Mouse (Mus musculus) limb, embryonic 15.5 days (tissue): ENCODE measurements around the gene Cnot2. TPM values are rescaled to one million over a fixed set of nuclear protein-coding genes. Genes with fewer than 3 reads are reported as not detected.
A peak's percentile ranks its signal among the peaks of the same experiment; 100 is the strongest.
"Not testable (repeated sequence)": the region's sequence is repeated elsewhere in the genome, so short reads cannot be mapped to it uniquely, and the experiment has no call there.

ENCODE experiments used
- ATAC-seq: fragments of 200-750 bp; cut with Nextera tagmentation; 2 replicates; pipeline ENCODE4 v1.8.0; 2017; ENCODE audit warnings: low read depth, moderate TSS enrichment; ENCODE audit not compliant: insufficient number of reproducible peaks, low FRiP score, low TSS enrichment
- H3K27ac ChIP-seq: fragments of 300-500 bp; sonication (generic); 2 replicates; pipeline ENCODE4 v1.5.1; 2015; ENCODE audit warnings: moderate library complexity, mild to moderate bottlenecking, inconsistent platforms
- H3K27me3 ChIP-seq: fragments of 300-500 bp; sonication (generic); 2 replicates; pipeline ENCODE4 v1.6.1; 2015; ENCODE audit warnings: inconsistent platforms
- H3K36me3 ChIP-seq: fragments of 300-500 bp; sonication (generic); 2 replicates; pipeline ENCODE4 v1.6.1; 2015; ENCODE audit warnings: inconsistent platforms
- H3K4me1 ChIP-seq: fragments of 300-500 bp; sonication (generic); 2 replicates; pipeline ENCODE4 v1.6.1; 2015; ENCODE audit warnings: inconsistent platforms
- H3K4me2 ChIP-seq: fragments of 300-500 bp; sonication (generic); 2 replicates; pipeline ENCODE4 v1.6.1; 2015; ENCODE audit warnings: mild to moderate bottlenecking, inconsistent platforms
- H3K4me3 ChIP-seq: fragments of 300-500 bp; sonication (generic); 2 replicates; pipeline ENCODE4 v1.5.1; 2015; ENCODE audit warnings: mild to moderate bottlenecking, inconsistent platforms
- H3K9ac ChIP-seq: fragments of 300-500 bp; sonication (generic); 2 replicates; pipeline ENCODE4 v1.6.1; 2015; ENCODE audit warnings: inconsistent platforms
- H3K9me3 ChIP-seq: fragments of 300-500 bp; sonication (generic); 2 replicates; pipeline ENCODE4 v1.6.1; 2016; ENCODE audit warnings: inconsistent platforms
- WGBS: fragments of 180-500 bp; shearing (Covaris S2); methylation state at CpG from one replicate; pipeline ENCODE4 v1.1.7; 2015; 5-methylcytosine and 5-hydroxymethylcytosine counted together
- polyA plus RNA-seq: library from polyadenylated mRNA; unstranded; fragments of >200 nt; fragmentation: Nextera tagmentation; extraction: Ambion mirVana; gene quantifications from 2 replicates; pipeline ENCODE4 v1.2.1, GENCODE M21; 2015

The Cnot2 gene
- polyA plus RNA-seq: 102 and 108 TPM in 2 replicates

DNA sequence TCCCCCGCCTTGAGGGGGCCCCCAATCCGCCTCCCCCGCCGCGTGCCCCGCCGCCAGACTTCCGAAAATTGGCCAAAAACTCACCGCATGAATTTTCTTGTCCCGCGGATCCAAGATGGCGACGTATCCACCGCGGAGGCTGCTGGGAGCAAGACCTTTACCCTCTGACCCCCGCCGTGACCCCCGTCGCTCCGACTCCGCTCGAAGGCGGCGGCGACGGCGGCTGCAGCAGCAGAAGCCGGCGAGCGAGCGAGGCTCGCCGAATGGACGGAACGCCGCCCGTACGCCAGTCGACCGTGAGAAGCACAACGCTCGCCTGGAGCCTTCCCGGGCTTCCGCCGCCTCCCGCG, at the start of gene Cnot2:
Gene Cnot2 (minus strand): TSS at position 143 of the 350 bp plus-strand sequence.
- Histone ChIP-seq H3K36me3 (0 out of 2 replicates have a peak, but pooled peaks cover 10% of the 10 kb centered on the region), H3K4me3 (peak within 1 kb of the TSS; percentile 90), H3K9ac (peak within 1 kb of the TSS; percentile 90), H3K27ac (peak within 1 kb of the TSS; percentile 98), H3K27me3 (no peaks in the 10 kb centered on the region), H3K9me3 (no peaks in the 10 kb centered on the region), H3K4me2 (peak within 1 kb of the TSS; percentile 54), H3K4me1 (peaks cover 2% of the 10 kb centered on the region; the same call in 1 of the 2 replicates)
- peak; percentile 83 for ATAC-seq
- WGBS: under 1% methylated on average over 45 of the region's 47 CpGs

DNA sequence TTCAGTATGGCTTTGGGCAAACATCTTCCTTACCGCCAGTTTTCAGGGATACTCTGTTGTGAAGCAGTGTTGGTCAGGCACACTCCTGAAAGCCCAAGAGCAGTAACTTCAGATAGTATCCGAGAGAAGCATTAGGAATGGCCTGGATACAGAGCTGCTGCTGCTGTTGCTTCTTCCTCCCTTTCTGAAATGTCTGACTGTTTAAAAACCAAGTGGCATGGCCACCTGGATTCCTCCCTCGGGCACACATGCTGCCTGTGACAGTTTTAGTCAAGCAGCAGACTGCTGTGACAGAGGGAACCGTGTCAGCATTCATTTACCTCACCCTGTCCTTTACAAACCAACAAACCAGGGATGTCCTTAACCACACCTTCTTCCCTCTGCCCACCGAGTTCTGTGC, 47.6 kb upstream of the Cnot2 start:
- 69% methylated on average over 5 of the region's 5 CpGs for WGBS

DNA sequence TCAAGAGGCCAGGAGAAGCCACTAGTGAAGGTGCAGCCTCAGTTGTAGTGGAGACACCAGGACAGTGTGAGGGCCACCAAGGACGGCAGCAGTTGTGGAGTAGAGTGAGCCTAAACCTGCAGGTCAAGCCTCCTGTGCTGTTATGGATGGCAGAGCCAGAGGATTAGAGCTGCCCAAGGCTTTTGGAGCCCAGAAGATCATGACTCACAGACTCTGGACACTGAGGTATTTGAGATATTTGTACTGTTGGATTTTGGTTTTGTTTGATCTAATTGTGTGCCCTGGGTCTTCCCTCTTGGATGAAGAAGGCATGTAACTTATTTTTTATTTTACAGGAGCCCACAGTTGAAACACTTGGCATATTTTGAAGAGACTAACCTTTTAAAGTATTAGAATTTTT, 44.7 kb upstream of the Cnot2 start:
- no peak overlapping the region for H3K9ac ChIP-seq
- no peak overlapping the region for H3K4me2 ChIP-seq

More for the DNA sequence above, 47.6 kb upstream of the Cnot2 start:
- H3K4me2 ChIP-seq: no peak overlapping the region
- no peak overlapping the region for H3K4me3 ChIP-seq
- H3K27ac ChIP-seq: no peak overlapping the region
- no peaks in the 10 kb centered on the region for H3K9me3 ChIP-seq
- H3K27me3 ChIP-seq: no peaks in the 10 kb centered on the region
- no peak for ATAC-seq
- peaks cover 3% of the 10 kb centered on the region for H3K4me1 ChIP-seq
- H3K36me3 ChIP-seq: no peaks in the 10 kb centered on the region
- no peak overlapping the region for H3K9ac ChIP-seq

DNA sequence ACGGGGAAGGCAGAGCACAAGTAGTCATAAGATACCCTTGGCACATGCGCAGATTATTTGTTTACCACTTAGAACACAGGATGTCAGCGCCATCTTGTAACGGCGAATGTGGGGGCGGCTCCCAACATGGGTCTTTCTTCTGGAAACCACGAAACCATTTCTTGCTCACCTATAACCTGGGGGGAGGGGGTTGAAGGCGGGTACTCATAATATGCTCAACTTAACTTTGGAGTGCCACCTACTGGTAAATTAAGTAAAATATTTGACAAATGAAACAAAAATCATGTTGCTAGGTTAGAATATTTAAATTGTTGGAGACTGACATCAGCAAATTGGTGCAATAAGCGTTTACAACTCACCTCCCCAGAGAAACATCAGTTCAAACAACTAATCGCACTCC, 31.9 kb upstream of the Cnot2 start:
- not testable (repeated sequence) for H3K27ac ChIP-seq, H3K27me3 ChIP-seq, ATAC-seq, H3K4me3 ChIP-seq, H3K4me1 ChIP-seq, H3K9ac ChIP-seq, H3K4me2 ChIP-seq, H3K9me3 ChIP-seq, H3K36me3 ChIP-seq
- WGBS: 94% methylated on average over 9 of the region's 10 CpGs

More for the DNA sequence above, 44.7 kb upstream of the Cnot2 start:
- WGBS: 76% methylated on average over 1 of the region's 1 CpGs
- Histone ChIP-seq H3K27me3 (no peaks in the 10 kb centered on the region), H3K4me3 (no peak overlapping the region), H3K4me1 (no peaks in the 10 kb centered on the region), H3K27ac (no peak overlapping the region), H3K9me3 (peaks cover 3% of the 10 kb centered on the region; the same call in 1 of the 2 replicates), H3K36me3 (no peaks in the 10 kb centered on the region)
- no peak for ATAC-seq

DNA sequence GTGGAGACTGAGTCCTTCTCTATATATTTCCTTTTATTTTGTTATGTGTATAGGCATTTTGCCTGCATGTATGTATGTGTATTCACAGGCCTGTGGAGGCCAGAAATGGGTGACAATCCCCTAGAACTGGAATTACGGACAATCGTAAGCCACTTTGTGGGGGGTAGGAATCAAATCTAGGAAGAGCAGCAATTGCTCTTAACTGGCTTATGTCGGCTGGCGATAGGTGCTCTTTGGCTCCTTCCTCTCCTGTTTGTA, 23.5 kb upstream of the Cnot2 start:
- no peak overlapping the region for H3K27ac ChIP-seq
- H3K4me2 ChIP-seq: no peak overlapping the region
- no peak overlapping the region for H3K9ac ChIP-seq
- H3K27me3 ChIP-seq: no peaks in the 10 kb centered on the region
- no peak for ATAC-seq
- H3K9me3 ChIP-seq: no peaks in the 10 kb centered on the region
- no peak overlapping the region for H3K4me3 ChIP-seq
- no peaks in the 10 kb centered on the region for H3K36me3 ChIP-seq
- H3K4me1 ChIP-seq: no peaks in the 10 kb centered on the region
- 94% methylated on average over 4 of the region's 4 CpGs for WGBS

DNA sequence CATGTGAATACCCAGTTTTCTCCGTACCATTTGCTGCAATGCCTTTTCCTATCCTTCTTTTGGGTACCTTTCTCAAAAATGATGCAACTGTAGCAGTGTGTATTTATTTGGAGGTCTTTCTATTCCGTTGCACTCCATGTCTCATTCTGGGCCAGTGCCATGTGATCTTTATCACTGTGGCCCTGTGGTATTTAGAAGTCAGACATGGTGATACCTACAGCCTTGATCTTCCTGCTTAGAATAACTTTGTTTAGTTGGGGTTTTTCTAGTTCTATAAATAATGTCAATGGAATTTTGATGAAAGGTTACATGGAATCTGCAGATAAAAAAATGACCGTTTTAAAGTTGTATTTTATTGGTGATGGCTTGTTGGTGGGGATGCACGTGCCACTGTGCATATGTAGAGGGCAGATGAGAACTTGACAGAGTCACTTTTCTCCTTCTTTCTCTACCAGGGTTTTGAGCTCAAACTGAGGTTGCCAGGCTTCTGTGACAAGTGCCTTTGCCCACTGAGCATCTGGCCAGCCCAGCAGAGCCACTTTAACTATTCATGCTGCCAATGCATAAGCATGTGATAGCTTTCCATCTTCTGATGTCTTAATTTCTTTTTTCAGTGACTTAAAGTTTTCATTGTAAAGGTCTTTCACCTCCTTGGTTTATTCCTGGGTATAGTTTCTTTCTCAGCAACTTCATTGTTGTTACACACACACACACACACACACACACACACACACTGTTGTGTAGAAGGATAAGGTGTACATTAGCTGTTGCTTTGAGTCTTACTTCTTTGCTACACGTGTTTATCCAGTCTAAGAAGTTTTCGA, 23.0 kb upstream of the Cnot2 start:
- 84% methylated on average over 6 of the region's 6 CpGs for WGBS
- Histone ChIP-seq H3K27me3 (no peaks in the 10 kb centered on the region), H3K27ac (no peak overlapping the region), H3K9ac (no peak overlapping the region), H3K36me3 (no peaks in the 10 kb centered on the region), H3K4me2 (no peak overlapping the region), H3K9me3 (no peaks in the 10 kb centered on the region), H3K4me1 (no peaks in the 10 kb centered on the region), H3K4me3 (no peak overlapping the region)
- ATAC-seq: no peak

DNA sequence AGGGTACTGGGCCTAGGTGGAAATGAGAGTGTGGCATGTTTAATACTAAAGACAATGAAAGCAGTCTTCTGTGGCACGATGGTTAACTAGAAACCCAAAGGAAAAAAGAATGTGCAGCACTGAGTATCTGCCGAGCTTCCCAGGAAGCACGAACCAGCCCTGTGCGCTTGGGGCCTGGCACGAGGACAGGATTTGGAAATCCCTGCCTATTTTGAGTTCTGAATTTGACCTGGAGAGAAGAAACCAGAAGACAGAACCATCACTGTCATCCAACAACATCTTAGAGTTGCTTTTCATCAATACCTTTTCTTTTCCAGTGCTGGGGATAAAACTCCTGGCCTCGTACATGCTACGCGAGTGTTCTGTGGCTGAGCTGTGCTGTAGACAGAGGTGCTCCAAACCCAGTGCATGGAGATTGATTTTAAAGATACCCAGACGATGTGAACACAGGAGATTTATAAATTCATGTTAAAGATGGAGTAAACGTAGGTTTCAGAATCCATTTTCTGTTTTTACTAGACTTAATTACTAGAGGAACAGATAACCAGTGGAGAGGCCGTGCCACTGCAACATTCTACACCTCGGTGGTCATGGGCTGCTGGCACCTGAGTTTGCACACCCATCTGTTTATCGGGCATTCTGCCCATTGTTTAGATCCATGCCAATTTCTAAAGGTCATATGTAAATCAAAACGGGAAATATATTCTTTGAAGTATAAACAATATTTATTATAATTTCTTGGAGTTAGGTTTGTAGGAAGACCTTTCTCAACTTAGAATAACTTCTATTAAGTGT, 17.9 kb upstream of the Cnot2 start:
- no peak for ATAC-seq
- H3K4me1 ChIP-seq: no peaks in the 10 kb centered on the region
- H3K4me2 ChIP-seq: no peak overlapping the region
- H3K4me3 ChIP-seq: no peak overlapping the region
- no peak overlapping the region for H3K27ac ChIP-seq
- no peak overlapping the region for H3K9ac ChIP-seq
- H3K27me3 ChIP-seq: no peaks in the 10 kb centered on the region
- no peaks in the 10 kb centered on the region for H3K36me3 ChIP-seq
- H3K9me3 ChIP-seq: no peaks in the 10 kb centered on the region
- WGBS: 85% methylated on average over 14 of the region's 14 CpGs

DNA sequence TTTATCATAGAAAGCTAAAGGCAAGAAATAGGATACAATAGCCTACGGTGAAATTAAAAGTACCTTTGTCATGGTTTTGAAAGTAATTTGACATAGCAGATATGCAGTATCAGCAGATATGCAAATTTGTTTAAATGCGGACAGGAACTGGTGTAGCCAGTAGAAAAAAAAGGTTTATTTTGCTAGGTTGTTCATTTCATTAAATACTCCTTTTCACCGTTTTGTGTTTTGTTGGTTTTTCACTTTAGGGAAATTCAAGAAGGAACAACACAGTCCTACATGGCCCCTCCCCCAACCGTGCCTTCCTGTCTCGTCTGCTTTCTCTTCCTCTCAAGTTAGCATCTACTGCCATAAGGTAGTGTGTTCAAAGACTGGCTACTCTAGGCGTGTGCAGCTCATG, 1.4 kb upstream of the Cnot2 start:
- no peak overlapping the region for H3K9ac ChIP-seq
- 28% methylated on average over 6 of the region's 6 CpGs for WGBS
- H3K4me1 ChIP-seq: peaks cover 2% of the 10 kb centered on the region; the same call in 1 of the 2 replicates
- no peak overlapping the region for H3K27ac ChIP-seq
- H3K4me2 ChIP-seq: peak overlapping the region; percentile 54; the same call in 1 of the 2 replicates
- H3K27me3 ChIP-seq: no peaks in the 10 kb centered on the region
- no peak for ATAC-seq
- H3K36me3 ChIP-seq: 0 out of 2 replicates have a peak, but pooled peaks cover 10% of the 10 kb centered on the region
- H3K9me3 ChIP-seq: no peaks in the 10 kb centered on the region
- H3K4me3 ChIP-seq: peak overlapping the region; percentile 90

DNA sequence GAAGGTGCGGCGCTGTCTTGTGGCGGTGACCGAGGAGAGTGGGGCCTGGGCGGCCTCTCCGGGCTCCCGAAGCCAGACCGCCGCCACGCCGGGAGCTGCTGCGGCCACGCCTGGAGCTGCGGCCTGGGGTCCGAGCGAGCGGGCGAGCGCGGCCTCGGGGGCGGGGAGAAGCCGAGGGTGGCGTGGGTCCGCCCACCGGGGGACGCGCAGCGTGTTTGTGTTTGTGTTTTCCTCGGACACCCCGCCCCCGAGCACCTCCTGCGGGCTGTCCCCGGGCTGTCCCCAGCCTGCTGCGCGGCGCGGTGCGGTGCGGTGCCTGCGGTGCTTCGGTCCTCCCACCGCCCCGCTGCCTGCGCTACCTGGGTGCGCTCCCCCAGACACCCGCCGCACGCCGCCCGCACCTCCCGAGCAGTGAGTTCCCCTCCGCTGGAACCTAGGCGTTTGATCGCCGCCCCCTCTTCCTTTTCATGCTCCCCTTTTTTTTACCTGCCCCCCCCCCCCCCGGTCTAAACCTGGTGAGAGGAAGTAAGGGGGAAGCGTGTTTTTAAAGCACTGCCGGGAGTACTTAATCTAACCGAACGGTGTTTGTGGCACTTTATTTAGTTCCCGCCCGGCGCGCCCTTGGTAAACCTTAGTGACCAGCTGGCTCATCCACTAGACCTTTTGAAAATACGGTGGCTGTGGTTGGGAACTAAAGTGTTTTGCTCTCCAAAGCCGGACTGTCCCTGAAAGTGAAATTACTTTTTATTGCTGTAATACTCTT, 589 bp upstream of the Cnot2 start:
- H3K4me2 ChIP-seq: peak overlapping the region; percentile 54
- peak overlapping the region; percentile 98 for H3K27ac ChIP-seq
- H3K9me3 ChIP-seq: no peaks in the 10 kb centered on the region
- WGBS: under 1% methylated on average over 66 of the region's 67 CpGs
- H3K36me3 ChIP-seq: 0 out of 2 replicates have a peak, but pooled peaks cover 10% of the 10 kb centered on the region
- H3K4me3 ChIP-seq: peak overlapping the region; percentile 90
- H3K9ac ChIP-seq: peak overlapping the region; percentile 90
- H3K27me3 ChIP-seq: no peaks in the 10 kb centered on the region
- ATAC-seq: peak; percentile 74
- peaks cover 2% of the 10 kb centered on the region; the same call in 1 of the 2 replicates for H3K4me1 ChIP-seq

DNA sequence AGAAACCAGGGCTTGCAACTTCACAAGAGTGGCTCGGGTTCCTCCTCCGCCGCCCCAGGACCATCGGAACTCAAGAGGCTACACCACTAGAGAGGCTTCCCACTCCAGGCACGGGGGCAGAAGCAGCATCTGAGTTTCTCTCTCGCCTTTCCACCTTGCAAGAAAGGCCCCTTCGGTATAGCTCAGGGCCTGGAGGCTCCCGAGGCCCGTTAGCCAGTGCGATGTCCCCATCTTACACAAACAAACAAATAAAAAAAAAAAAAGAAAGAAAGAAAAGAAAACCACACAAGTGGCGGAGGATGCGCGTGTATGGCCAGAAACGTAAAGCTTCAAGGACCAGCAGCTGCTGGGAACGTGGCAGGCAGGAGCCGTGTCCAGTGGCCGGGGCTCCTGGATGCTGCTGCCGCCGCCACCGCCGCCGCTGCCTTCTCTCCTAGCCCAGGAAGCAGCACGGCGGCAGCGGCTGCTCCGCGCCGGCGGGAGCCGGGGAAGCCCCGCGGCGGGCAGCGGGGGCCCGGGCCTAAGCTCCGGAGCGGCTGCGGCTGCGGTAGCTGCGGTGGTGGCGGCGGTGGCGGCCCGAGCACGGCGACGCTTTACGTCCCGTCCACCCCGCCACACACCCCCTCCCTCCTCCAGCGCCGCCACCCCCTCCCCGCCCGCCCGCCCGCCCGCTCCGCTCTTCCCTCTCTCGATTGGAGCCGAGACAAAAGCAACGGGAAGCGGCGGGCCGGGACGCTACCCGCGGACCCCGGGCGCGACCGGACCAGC, 536 bp downstream of the Cnot2 start:
- peak; percentile 59 for ATAC-seq
- Histone ChIP-seq H3K4me3 (peak overlapping the region; percentile 90), H3K9me3 (no peaks in the 10 kb centered on the region), H3K27me3 (no peaks in the 10 kb centered on the region), H3K4me1 (peaks cover 2% of the 10 kb centered on the region; the same call in 1 of the 2 replicates), H3K27ac (peak overlapping the region; percentile 98), H3K9ac (peak overlapping the region; percentile 90), H3K4me2 (peak overlapping the region; percentile 54), H3K36me3 (0 out of 2 replicates have a peak, but pooled peaks cover 10% of the 10 kb centered on the region)
- under 1% methylated on average over 50 of the region's 71 CpGs for WGBS

DNA sequence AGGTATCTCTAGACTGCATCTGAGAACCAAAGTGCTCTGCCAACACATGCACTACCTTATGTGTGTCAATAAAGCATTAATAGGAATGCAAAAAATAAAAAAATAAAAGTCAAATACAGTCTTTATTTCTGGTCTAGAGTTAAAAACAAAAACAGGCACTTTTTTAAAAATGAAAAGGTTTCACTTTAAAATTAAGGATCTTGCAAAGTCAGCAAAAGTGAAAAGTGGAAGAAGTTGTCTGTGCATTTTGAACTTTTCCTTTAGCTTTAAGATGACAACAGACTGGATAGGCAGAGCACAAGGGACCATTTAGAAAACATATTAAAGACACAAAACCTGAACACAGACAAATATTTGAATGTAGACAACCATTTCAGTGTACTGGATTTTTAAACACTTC, 1.8 kb downstream of the Cnot2 start:
- Histone ChIP-seq H3K9me3 (no peaks in the 10 kb centered on the region), H3K4me2 (peak overlapping the region; percentile 19; the same call in 1 of the 2 replicates), H3K4me3 (no peak overlapping the region), H3K27me3 (no peaks in the 10 kb centered on the region), H3K4me1 (peaks cover 2% of the 10 kb centered on the region; the same call in 1 of the 2 replicates), H3K36me3 (0 out of 2 replicates have a peak, but pooled peaks cover 3% of the 10 kb centered on the region), H3K27ac (no peak overlapping the region), H3K9ac (no peak overlapping the region)
- no peak for ATAC-seq
